Mouse (Mus musculus) heart, embryonic 14.5 days (tissue): ENCODE measurements around the gene Npl. TPM values are rescaled to one million over a fixed set of nuclear protein-coding genes. Genes with fewer than 3 reads are reported as not detected.
"Not testable (repeated sequence)": the region's sequence is repeated elsewhere in the genome, so short reads cannot be mapped to it uniquely, and the experiment has no call there.

Experiments
- ATAC-seq: fragments of 200-750 bp; cut with Nextera tagmentation; 2 replicates; pipeline ENCODE4 v1.8.0; 2017; ENCODE audit warnings: low read depth, moderate TSS enrichment; ENCODE audit not compliant: insufficient number of reproducible peaks, insufficient read depth, low FRiP score
- H3K27ac ChIP-seq, 2 experiments: fragments of 200-500 bp in 1 of 2; fragments of 300-500 bp in 1 of 2; sonication (generic) in 1 of 2; replicated peaks in 1 of 2; 2 replicates each; pipeline ENCODE4 v1.5.1; 2012 to 2014; ENCODE audit warnings: low read depth in 2 of 2, low read length in 2 of 2, control low read depth in 1 of 2, mild to moderate bottlenecking in 1 of 2, mixed read lengths in 1 of 2; ENCODE audit not compliant: control insufficient read depth in 1 of 2, insufficient read depth in 1 of 2
- H3K27me3 ChIP-seq: fragments of 300-500 bp; sonication (generic); 2 replicates; pipeline ENCODE4 v1.6.1; 2014; ENCODE audit warnings: mild to moderate bottlenecking, low read length, control low read depth; ENCODE audit not compliant: control insufficient read depth, insufficient read depth
- H3K36me3 ChIP-seq: fragments of 300-500 bp; sonication (generic); 2 replicates; pipeline ENCODE4 v1.6.1; 2014; ENCODE audit warnings: mild to moderate bottlenecking, control low read depth, low read length, mixed read lengths; ENCODE audit not compliant: control insufficient read depth, insufficient read depth
- H3K4me1 ChIP-seq, 2 experiments: fragments of 200-500 bp in 1 of 2; fragments of 300-500 bp in 1 of 2; sonication (generic) in 1 of 2; 2 replicates each; pipeline ENCODE4 v1.6.1; 2012 to 2014; ENCODE audit warnings: low read length in 2 of 2, control low read depth in 1 of 2, mixed read lengths in 1 of 2; ENCODE audit not compliant: control insufficient read depth in 2 of 2, insufficient read depth in 2 of 2
- H3K4me2 ChIP-seq: fragments of 300-500 bp; sonication (generic); 2 replicates; pipeline ENCODE4 v1.6.1; 2014; ENCODE audit warnings: mild to moderate bottlenecking, low read length
- H3K4me3 ChIP-seq, 2 experiments: fragments of 200-500 bp in 1 of 2; fragments of 300-500 bp in 1 of 2; sonication (generic) in 1 of 2; 2 replicates each; pipeline ENCODE4 v1.5.1; 2012 to 2014; ENCODE audit warnings: low read length in 2 of 2, mild to moderate bottlenecking in 2 of 2, control low read depth in 1 of 2, low read depth in 1 of 2, moderate library complexity in 1 of 2; ENCODE audit not compliant: control insufficient read depth in 1 of 2, insufficient read depth in 1 of 2
- H3K9ac ChIP-seq: fragments of 300-500 bp; sonication (generic); 2 replicates; pipeline ENCODE4 v1.6.1; 2014; ENCODE audit warnings: mild to moderate bottlenecking, low read length
- H3K9me3 ChIP-seq: fragments of 300-500 bp; sonication (generic); 2 replicates; pipeline ENCODE4 v1.6.1; 2016; ENCODE audit warnings: low read length, control low read depth; ENCODE audit not compliant: control insufficient read depth
- WGBS: fragments of 180-500 bp; shearing (Covaris S2); extraction: QIAGEN DNeasy Blood & Tissue Kit; methylation state at CpG from one replicate; pipeline ENCODE4 v1.1.7; 2014; 5-methylcytosine and 5-hydroxymethylcytosine counted together
- polyA plus RNA-seq: library from polyadenylated mRNA; unstranded; fragments of >200 nt; fragmentation: Nextera tagmentation; extraction: Ambion mirVana; gene quantifications from 2 replicates; pipeline ENCODE4 v1.2.1, GENCODE M21; 2014

Gene Npl
- polyA plus RNA-seq, 1 experiment from 2014 or later: 6.8 TPM

- H3K36me3 ChIP-seq: no peaks in the 10 kb centered on the region
- peaks cover 11 to 17% of the 10 kb centered on the region in 2 experiments for H3K4me1 ChIP-seq
- H3K9ac ChIP-seq: no peak overlapping the region
- peak; percentile 73 for ATAC-seq
- peak overlapping the region; percentile 37 for H3K4me2 ChIP-seq
- no peak overlapping the region for H3K4me3 ChIP-seq
- H3K27me3 ChIP-seq: no peaks in the 10 kb centered on the region
- WGBS: 4% methylated on average over 7 of the region's 7 CpGs
- peak overlapping the region; percentile 65 to 77 for H3K27ac ChIP-seq
- H3K9me3 ChIP-seq: no peaks in the 10 kb centered on the region
Observed at GRCm38 (mm10) chr1:153542726-153543320, 7.0 kb downstream of the Npl start.

GRCm38 (mm10) chr1:153540753-153541152 is 9.1 kb downstream of the Npl start:
- ATAC-seq: no peak
- 72% methylated on average over 3 of the region's 3 CpGs for WGBS

GRCm38 (mm10) chr1:153539739-153540333 is 10.0 kb downstream of the Npl start:
- peaks cover 11 to 17% of the 10 kb centered on the region in 2 experiments for H3K4me1 ChIP-seq
- no peak overlapping the region for H3K4me3 ChIP-seq
- no peaks in the 10 kb centered on the region for H3K9me3 ChIP-seq
- H3K27me3 ChIP-seq: no peaks in the 10 kb centered on the region
- H3K27ac ChIP-seq: no peak overlapping the region
- H3K36me3 ChIP-seq: no peaks in the 10 kb centered on the region
- no peak overlapping the region for H3K4me2 ChIP-seq
- ATAC-seq: no peak
- 78% methylated on average over 9 of the region's 9 CpGs for WGBS
- H3K9ac ChIP-seq: no peak overlapping the region

More at GRCm38 (mm10) chr1:153540753-153541152, 9.1 kb downstream of the Npl start:
- H3K9ac ChIP-seq: no peak overlapping the region
- H3K27ac ChIP-seq: no peak overlapping the region
- no peaks in the 10 kb centered on the region for H3K27me3 ChIP-seq
- H3K36me3 ChIP-seq: no peaks in the 10 kb centered on the region
- H3K4me2 ChIP-seq: no peak overlapping the region
- H3K4me3 ChIP-seq: no peak overlapping the region
- H3K9me3 ChIP-seq: no peaks in the 10 kb centered on the region
- peaks cover 11 to 17% of the 10 kb centered on the region in 2 experiments for H3K4me1 ChIP-seq

- no peaks in the 10 kb centered on the region for H3K36me3 ChIP-seq
- peaks cover 3 to 5% of the 10 kb centered on the region in 2 experiments; a peak in 2 of 4 replicates for H3K4me1 ChIP-seq
- no peak overlapping the region for H3K9ac ChIP-seq
- no peaks in the 10 kb centered on the region for H3K9me3 ChIP-seq
- no peaks in the 10 kb centered on the region for H3K27me3 ChIP-seq
- H3K4me3 ChIP-seq: no peak overlapping the region
- WGBS: 72% methylated on average over 9 of the region's 9 CpGs
- H3K4me2 ChIP-seq: no peak overlapping the region
- H3K27ac ChIP-seq: no peak overlapping the region
- ATAC-seq: no peak
Observed at GRCm38 (mm10) chr1:153535611-153536010, 14.2 kb downstream of the Npl start.

- Histone ChIP-seq H3K9ac (peak overlapping the region; percentile 68), H3K4me2 (peak overlapping the region; percentile 60; the same call in 1 of the 2 replicates)
- ATAC-seq, H3K9me3 ChIP-seq, H3K27ac ChIP-seq, H3K36me3 ChIP-seq, H3K4me1 ChIP-seq, H3K27me3 ChIP-seq, H3K4me3 ChIP-seq: not testable (repeated sequence)
- WGBS: 80% methylated on average over 3 of the region's 3 CpGs
Observed at GRCm38 (mm10) chr1:153532896-153533295, 16.9 kb downstream of the Npl start.

- whole genome bisulfite sequencing: 21% methylated on average over 12 of the region's 12 CpGs
- Histone ChIP-seq H3K36me3 (no peaks in the 10 kb centered on the region), H3K4me2 (peak overlapping the region; percentile 60), H3K9ac (peak overlapping the region; percentile 68), H3K4me3 (peak overlapping the region; percentile 9 to 21; a peak in 3 of 4 replicates), H3K27ac (no peak overlapping the region; a peak in 1 of 4 replicates), H3K9me3 (no peaks in the 10 kb centered on the region), H3K27me3 (no peaks in the 10 kb centered on the region), H3K4me1 (peaks cover 3 to 5% of the 10 kb centered on the region in 2 experiments; a peak in 2 of 4 replicates)
- no peak for ATAC-seq
Observed at GRCm38 (mm10) chr1:153532234-153532841, 17.5 kb downstream of the Npl start.

GRCm38 (mm10) chr1:153531677-153532233 is 18.1 kb downstream of the Npl start:
- Histone ChIP-seq H3K36me3 (no peaks in the 10 kb centered on the region), H3K27ac (no peak overlapping the region; a peak in 1 of 4 replicates), H3K9me3 (no peaks in the 10 kb centered on the region), H3K4me1 (peaks cover 3 to 5% of the 10 kb centered on the region in 2 experiments; a peak in 2 of 4 replicates), H3K4me3 (peak overlapping the region in 1 of 2 experiments; percentile 21; a peak in 2 of 4 replicates), H3K4me2 (peak overlapping the region; percentile 60), H3K27me3 (no peaks in the 10 kb centered on the region), H3K9ac (peak overlapping the region; percentile 68)
- 35% methylated on average over 9 of the region's 9 CpGs for WGBS
- ATAC-seq: no peak
